Mouse (Mus musculus): ENCODE data around the gene Nme7.

DNA sequence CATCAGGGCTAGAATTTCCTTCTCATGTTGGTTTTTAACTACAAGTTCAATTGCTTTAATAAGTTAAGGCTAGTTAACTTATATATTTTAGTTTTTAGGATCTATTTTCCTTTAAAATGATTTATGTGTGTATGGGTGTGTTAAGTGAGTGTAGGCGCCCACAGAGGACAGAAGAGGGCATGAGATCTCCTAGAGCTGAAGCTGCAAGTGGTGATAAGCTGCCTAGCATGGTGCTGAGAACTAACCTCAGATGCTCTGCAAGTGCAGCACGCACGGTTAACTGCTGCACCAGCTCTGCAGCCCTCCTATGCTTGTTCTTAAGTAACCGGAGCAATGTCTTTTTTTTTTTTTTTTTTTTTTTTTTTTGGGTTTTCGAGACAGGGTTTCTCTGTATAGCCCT lies 7.4 kb upstream of the Nme7 start:
- TF ChIP-seq RCOR1 (conservative IDR thresholded peaks at IDR 0.05; ENCODE audit: low read depth, low read length): no peak
- TF ChIP-seq ELF1 (IDR thresholded peaks at IDR 0.05; ENCODE audit: low read depth, low read length): no peak
- no peak for TF ChIP-seq CTCF (conservative IDR thresholded peaks at IDR 0.05 in 1 of 2, IDR thresholded peaks at IDR 0.05 in 1 of 2; ENCODE audit: low read depth in 2 of 2, low read length in 2 of 2)
- TF ChIP-seq BHLHE40 (IDR thresholded peaks at IDR 0.05; ENCODE audit: low read depth, low read length): no peak
- no peak for TF ChIP-seq ZNF384 (IDR thresholded peaks at IDR 0.05; ENCODE audit: low read depth, low read length)
- TF ChIP-seq ETS1 (conservative IDR thresholded peaks at IDR 0.05; ENCODE audit: low read depth, low read length): no peak
- no peak for TF ChIP-seq EP300 (IDR thresholded peaks at IDR 0.05; ENCODE audit: low read length)
- TF ChIP-seq USF2 (conservative IDR thresholded peaks at IDR 0.05; ENCODE audit: low read depth, low read length): no peak
- no peak for TF ChIP-seq POLR2A (IDR thresholded peaks at IDR 0.05; ENCODE audit: low read depth, low read length)
- TF ChIP-seq MAZ (IDR thresholded peaks at IDR 0.05; ENCODE audit: low read depth, low read length): no peak
- TF ChIP-seq TCF12 (IDR thresholded peaks at IDR 0.05; ENCODE audit: low read depth, low read length): no peak
- TF ChIP-seq USF1 (IDR thresholded peaks at IDR 0.05; ENCODE audit: low read depth, low read length): no peak
- TF ChIP-seq HCFC1 (IDR thresholded peaks at IDR 0.05; ENCODE audit: low read depth, low read length): no peak

All from CH12.LX (cell line).